Mouse (Mus musculus) left cerebral cortex, adult 8-10 months (tissue): ENCODE data around the gene Eng. TPM values are rescaled to one million over a fixed set of nuclear protein-coding genes. Genes with fewer than 3 reads are reported as not detected.

Experiments
- DNase-seq, 2 experiments: peaks; one replicate each; pipeline ENCODE4 v3.0.0; 2022; ENCODE audit warnings: low spot score in 2 of 2
- total RNA-seq, 4 experiments: library from RNA; stranded (reverse); gene quantifications; 2 replicates each; pipeline ENCODE4 v1.2.4; 2022

Gene Eng
- total RNA-seq, result 10 to 100 TPM; 19.5 to 22.0 (median 21.4) TPM

GRCm38 (mm10) chr2:32646379-32647056 is at the start of gene Eng:
Gene Eng, plus strand, starts transcription at chr2:32646595.
- no peak for DNase-seq

GRCm38 (mm10) chr2:32596725-32597124 is 49.7 kb upstream of the Eng start:
- DNase-seq, result no peak

- no peak for DNase-seq
Measured at GRCm38 (mm10) chr2:32597248-32597647, 49.1 kb upstream of the Eng start.

- DNase-seq, result no peak
Measured at GRCm38 (mm10) chr2:32597699-32598098, 48.7 kb upstream of the Eng start.

- DNase-seq, result no peak
Measured at GRCm38 (mm10) chr2:32598506-32598905, 47.9 kb upstream of the Eng start.

GRCm38 (mm10) chr2:32599409-32599808 is 47.0 kb upstream of the Eng start, which contains the start of gene St6galnac6:
Gene St6galnac6, plus strand, starts transcription at chr2:32599709.
- DNase-seq, result no peak

GRCm38 (mm10) chr2:32601417-32602065 is 44.9 kb upstream of the Eng start:
- no peak for DNase-seq

GRCm38 (mm10) chr2:32602600-32603054 is 43.8 kb upstream of the Eng start:
- peak; percentile 81 to 89 for DNase-seq

GRCm38 (mm10) chr2:32604631-32605030 is 41.8 kb upstream of the Eng start:
- no peak for DNase-seq

GRCm38 (mm10) chr2:32606161-32607142 is 39.9 kb upstream of the Eng start:
- peak; percentile 61 to 81 for DNase-seq

- no peak for DNase-seq
Measured at GRCm38 (mm10) chr2:32607262-32607947, 39.0 kb upstream of the Eng start.

GRCm38 (mm10) chr2:32608141-32608777 is 38.1 kb upstream of the Eng start:
- no peak for DNase-seq

GRCm38 (mm10) chr2:32608778-32609435 is 37.5 kb upstream of the Eng start:
- no peak for DNase-seq

- no peak for DNase-seq
Measured at GRCm38 (mm10) chr2:32610610-32611229, 35.7 kb upstream of the Eng start.

GRCm38 (mm10) chr2:32612274-32612673 is 34.1 kb upstream of the Eng start:
- no peak for DNase-seq

GRCm38 (mm10) chr2:32617109-32617508 is 29.3 kb upstream of the Eng start:
- no peak for DNase-seq

- no peak for DNase-seq
Measured at GRCm38 (mm10) chr2:32617601-32618000, 28.8 kb upstream of the Eng start.

GRCm38 (mm10) chr2:32618051-32618450 is 28.3 kb upstream of the Eng start:
- no peak for DNase-seq

GRCm38 (mm10) chr2:32620682-32621516 is 25.5 kb upstream of the Eng start:
- DNase-seq, result no peak
